Mouse (Mus musculus): Measurements from ENCODE around the gene Usp37.

DNA sequence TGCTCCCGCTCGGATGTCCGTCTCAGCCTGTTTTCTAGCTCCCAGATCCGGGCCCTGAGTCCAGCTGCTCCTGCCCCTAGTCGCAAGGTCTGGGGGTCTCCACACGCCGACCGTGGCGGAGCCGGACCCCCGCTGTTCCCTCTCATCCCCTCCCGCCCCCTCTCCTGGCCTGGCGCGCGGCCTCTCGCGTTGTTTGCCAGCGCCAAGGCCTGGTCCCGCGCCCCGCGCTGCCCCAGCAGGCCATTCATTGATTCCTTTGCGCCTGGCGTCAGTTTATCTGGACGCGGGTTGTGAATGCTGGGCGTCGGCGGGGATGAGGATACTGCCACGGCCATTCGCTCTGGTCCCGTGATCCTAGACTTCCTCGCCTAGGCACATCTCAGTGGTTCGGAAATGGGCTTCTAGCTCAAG lies 37.6 kb downstream of the Usp37 start:
- TF ChIP-seq CTCF (IDR thresholded peaks at IDR 0.05; ENCODE audit: borderline replicate concordance, insufficient read depth, low read length) (no peak), POLR2A (IDR thresholded peaks at IDR 0.05; ENCODE audit: low read depth, low read length) (0 out of 2 replicates have a peak, but pooled peaks have one; percentile 5)
